Comparison of ENCODE assay signal across 14 mouse cellular contexts in the genomic region with DNA sequence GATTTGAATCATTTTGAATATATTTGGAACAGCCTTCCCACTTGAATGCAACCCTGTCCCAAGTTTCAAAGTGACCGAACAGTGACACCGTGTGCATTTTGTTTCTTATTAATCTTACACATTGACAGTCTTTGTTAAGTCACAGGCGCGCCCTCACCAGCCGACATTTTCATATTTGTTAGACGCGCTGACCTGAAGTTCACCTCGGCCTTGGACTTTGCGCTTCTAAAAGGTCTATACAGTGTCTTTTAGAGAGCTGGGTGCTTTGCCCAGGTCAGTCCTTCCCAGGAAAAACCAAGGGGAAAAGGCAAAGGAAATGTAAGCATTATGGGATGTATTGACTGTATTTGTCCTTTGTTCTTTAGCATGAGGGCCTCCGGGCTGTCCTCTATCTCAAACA. TPM values are rescaled to one million over a fixed set of nuclear protein-coding genes. Genes with fewer than 3 reads are reported as not detected.
DNase-seq lines count a peak whose midpoint lies in the region; ATAC-seq lines count a peak whose summit lies in the region.
"Had no signal": no experiment of that assay in that cellular context is flagged by ENCODE, and none has a peak within 500 bp of the region (broad histone marks: within the 10 kb centered on the region; RNA-seq: fewer than 3 reads in every experiment).

No protein-coding gene starts in this region.

- no peak overlapping the region for H3K4me2 ChIP-seq in kidney, embryonic 16.5 days (replicated peaks; ENCODE audit: low read depth, low read length)
- H3K4me2 ChIP-seq in hindbrain, embryonic 13.5 days, result peak overlapping the region; percentile 64
- H3K4me2 ChIP-seq in kidney, embryonic 14.5 days (replicated peaks; ENCODE audit: low read depth, low read length), result no peak overlapping the region; the same call in 1 of the 2 replicates
- peak overlapping the region; percentile 97 for H3K4me2 ChIP-seq in neural tube, embryonic 13.5 days

- H3K27ac ChIP-seq in kidney, embryonic 16.5 days (ENCODE audit: low read length), result no peak overlapping the region
- peak overlapping the region; percentile 96 for H3K27ac ChIP-seq in hindbrain, embryonic 13.5 days
- peak overlapping the region; percentile 32; the same call in 1 of the 2 replicates for H3K27ac ChIP-seq in kidney, embryonic 14.5 days (ENCODE audit: low read depth, low read length)
- peak overlapping the region; percentile 100 for H3K27ac ChIP-seq in neural tube, embryonic 13.5 days (replicated peaks)
- no peak overlapping the region for H3K27ac ChIP-seq in heart, embryonic 10.5 days
- H3K27ac ChIP-seq: liver, embryonic 14.5 days had no signal

- 25% methylated on average over 10 of the region's 10 CpGs for WGBS in kidney, embryonic 16.5 days
- WGBS in hindbrain, embryonic 13.5 days, result 3% methylated on average over 10 of the region's 10 CpGs
- WGBS in kidney, embryonic 14.5 days, result 20% methylated on average over 10 of the region's 10 CpGs
- WGBS in neural tube, embryonic 13.5 days, result 9% methylated on average over 10 of the region's 10 CpGs
- WGBS in heart, embryonic 10.5 days, result 2% methylated on average over 10 of the region's 10 CpGs

- no peak overlapping the region for H3K4me3 ChIP-seq in kidney, embryonic 16.5 days (ENCODE audit: low read length)
- peak overlapping the region; percentile 23 for H3K4me3 ChIP-seq in hindbrain, embryonic 13.5 days
- H3K4me3 ChIP-seq in kidney, embryonic 14.5 days (ENCODE audit: low read length), result no peak overlapping the region
- peak overlapping the region; percentile 65 for H3K4me3 ChIP-seq in neural tube, embryonic 13.5 days
- no peak overlapping the region for H3K4me3 ChIP-seq in heart, embryonic 10.5 days
- H3K4me3 ChIP-seq: erythroblast, embryonic 14.5 days had no signal

- H3K9ac ChIP-seq in kidney, embryonic 16.5 days (replicated peaks; ENCODE audit: low read length), result no peak overlapping the region
- peak overlapping the region; percentile 64 for H3K9ac ChIP-seq in hindbrain, embryonic 13.5 days
- H3K9ac ChIP-seq in kidney, embryonic 14.5 days (ENCODE audit: low read depth, low read length), result no peak overlapping the region; the same call in 1 of the 2 replicates
- H3K9ac ChIP-seq in neural tube, embryonic 13.5 days, result peak overlapping the region; percentile 71
- H3K9ac ChIP-seq: liver, embryonic 14.5 days had no signal

- peak; percentile 52 for DNase-seq in kidney, adult 11 months
- DNase-seq in heart, embryonic 10.5 days (ENCODE audit: low spot score), result no peak
- no peak for DNase-seq in spleen, postnatal 10 days (ENCODE audit: low spot score in 2 of 2)
- no peak for DNase-seq in cerebellum, postnatal 36 days
- DNase-seq: adrenal gland, adult 2 months; heart, postnatal 36 days; right cerebral cortex, adult 18-20 months; thymus, postnatal 25 days had no signal

- no peaks in the 10 kb centered on the region for H3K36me3 ChIP-seq in kidney, embryonic 16.5 days (ENCODE audit: insufficient read depth, low read length)
- H3K36me3 ChIP-seq in hindbrain, embryonic 13.5 days, result no peaks in the 10 kb centered on the region
- peaks cover 5% of the 10 kb centered on the region; the same call in 1 of the 2 replicates for H3K36me3 ChIP-seq in kidney, embryonic 14.5 days (ENCODE audit: control insufficient read depth, insufficient read depth, low read length)
- H3K36me3 ChIP-seq in neural tube, embryonic 13.5 days, result peaks cover 10% of the 10 kb centered on the region
- H3K36me3 ChIP-seq in heart, embryonic 10.5 days, result no peaks in the 10 kb centered on the region

- no peak for ATAC-seq in kidney, embryonic 16.5 days (ENCODE audit: low FRiP score, low TSS enrichment)
- no peak for ATAC-seq in hindbrain, embryonic 13.5 days (ENCODE audit: low FRiP score)
- no peak for ATAC-seq in kidney, embryonic 14.5 days (ENCODE audit: low FRiP score, low TSS enrichment)
- ATAC-seq in neural tube, embryonic 13.5 days (ENCODE audit: low read depth), result no peak

- H3K4me1 ChIP-seq in kidney, embryonic 16.5 days (ENCODE audit: insufficient read depth, low read length), result peaks cover 88% of the 10 kb centered on the region
- H3K4me1 ChIP-seq in hindbrain, embryonic 13.5 days (replicated peaks), result peaks cover 34% of the 10 kb centered on the region
- H3K4me1 ChIP-seq in kidney, embryonic 14.5 days (ENCODE audit: control insufficient read depth, insufficient read depth, low read length), result peaks cover 65% of the 10 kb centered on the region
- peaks cover 95% of the 10 kb centered on the region for H3K4me1 ChIP-seq in neural tube, embryonic 13.5 days (replicated peaks)
- peaks cover 15% of the 10 kb centered on the region for H3K4me1 ChIP-seq in heart, embryonic 10.5 days

- H3K9me3 ChIP-seq in kidney, embryonic 16.5 days (ENCODE audit: low read length), result no peaks in the 10 kb centered on the region
- no peaks in the 10 kb centered on the region for H3K9me3 ChIP-seq in hindbrain, embryonic 13.5 days
- H3K9me3 ChIP-seq in kidney, embryonic 14.5 days (ENCODE audit: control insufficient read depth, low read length), result no peaks in the 10 kb centered on the region
- no peaks in the 10 kb centered on the region for H3K9me3 ChIP-seq in neural tube, embryonic 13.5 days
- no peaks in the 10 kb centered on the region for H3K9me3 ChIP-seq in heart, embryonic 10.5 days

- no peaks in the 10 kb centered on the region for H3K27me3 ChIP-seq in kidney, embryonic 16.5 days (ENCODE audit: insufficient read depth, low read length)
- H3K27me3 ChIP-seq in hindbrain, embryonic 13.5 days, result peaks cover 96% of the 10 kb centered on the region
- no peaks in the 10 kb centered on the region for H3K27me3 ChIP-seq in kidney, embryonic 14.5 days (ENCODE audit: control insufficient read depth, insufficient read depth, low read length)
- no peaks in the 10 kb centered on the region for H3K27me3 ChIP-seq in neural tube, embryonic 13.5 days
- H3K27me3 ChIP-seq in heart, embryonic 10.5 days (ENCODE audit: insufficient read depth, poor library complexity, severe bottlenecking), result peaks cover 100% of the 10 kb centered on the region

RNA-seq across cellular contexts. Expression of a gene that starts 3.1 kb away (rescaled TPM):
- 1.2 and 1.4 TPM in 2 replicates for polyA plus RNA-seq in kidney, embryonic 16.5 days (2015; fragmentation: Nextera tagmentation; extraction: Ambion mirVana)
- 14.5 and 14.8 TPM in 2 replicates for polyA plus RNA-seq in hindbrain, embryonic 13.5 days (2015; fragmentation: Nextera tagmentation; extraction: Ambion mirVana)
- polyA plus RNA-seq in kidney, embryonic 14.5 days (2014; fragmentation: Nextera tagmentation; extraction: Ambion mirVana), result 3.1 and 3.6 TPM in 2 replicates
- polyA plus RNA-seq in neural tube, embryonic 13.5 days (2015; fragmentation: Nextera tagmentation; extraction: Ambion mirVana), result 5.7 and 5.8 TPM in 2 replicates
- 0.17 and 1.4 TPM in 2 replicates for polyA plus RNA-seq in heart, embryonic 10.5 days (2016; fragmentation: Nextera tagmentation; extraction: Ambion mirVana)
- polyA plus RNA-seq: erythroblast, embryonic 14.5 days had no signal

RNA-seq across cellular contexts. Expression of a gene that starts 9.7 kb away (rescaled TPM):
- 9.0 and 9.5 TPM in 2 replicates for polyA plus RNA-seq in kidney, embryonic 16.5 days (2015; fragmentation: Nextera tagmentation; extraction: Ambion mirVana)
- polyA plus RNA-seq in hindbrain, embryonic 13.5 days (2015; fragmentation: Nextera tagmentation; extraction: Ambion mirVana), result 116 and 150 TPM in 2 replicates
- 15.7 and 16.6 TPM in 2 replicates for polyA plus RNA-seq in kidney, embryonic 14.5 days (2014; fragmentation: Nextera tagmentation; extraction: Ambion mirVana)
- polyA plus RNA-seq in neural tube, embryonic 13.5 days (2015; fragmentation: Nextera tagmentation; extraction: Ambion mirVana), result 44.7 and 66.8 TPM in 2 replicates
- polyA plus RNA-seq in heart, embryonic 10.5 days (2016; fragmentation: Nextera tagmentation; extraction: Ambion mirVana), result 0.58 and 6.0 TPM in 2 replicates
- polyA plus RNA-seq: erythroblast, embryonic 14.5 days had no signal

RNA-seq across cellular contexts. Expression of a gene that starts 13.8 kb away (rescaled TPM):
- 2.9 and 3.8 TPM in 2 replicates for polyA plus RNA-seq in kidney, embryonic 16.5 days (2015; fragmentation: Nextera tagmentation; extraction: Ambion mirVana)
- 16.3 and 28.0 TPM in 2 replicates for polyA plus RNA-seq in hindbrain, embryonic 13.5 days (2015; fragmentation: Nextera tagmentation; extraction: Ambion mirVana)
- polyA plus RNA-seq in kidney, embryonic 14.5 days (2014; fragmentation: Nextera tagmentation; extraction: Ambion mirVana), result 4.4 TPM in 2 replicates
- 20.3 and 25.8 TPM in 2 replicates for polyA plus RNA-seq in neural tube, embryonic 13.5 days (2015; fragmentation: Nextera tagmentation; extraction: Ambion mirVana)
- 0.30 TPM in 1 of 2 replicates, not detected in the other for polyA plus RNA-seq in heart, embryonic 10.5 days (2016; fragmentation: Nextera tagmentation; extraction: Ambion mirVana)
- polyA plus RNA-seq: erythroblast, embryonic 14.5 days; liver, embryonic 14.5 days had no signal

RNA-seq across cellular contexts. Expression of a gene that starts 17.4 kb away (rescaled TPM):
- 1.7 and 2.5 TPM in 2 replicates for polyA plus RNA-seq in kidney, embryonic 16.5 days (2015; fragmentation: Nextera tagmentation; extraction: Ambion mirVana)
- 7.6 and 8.3 TPM in 2 replicates for polyA plus RNA-seq in hindbrain, embryonic 13.5 days (2015; fragmentation: Nextera tagmentation; extraction: Ambion mirVana)
- polyA plus RNA-seq in kidney, embryonic 14.5 days (2014; fragmentation: Nextera tagmentation; extraction: Ambion mirVana), result 2.7 and 2.9 TPM in 2 replicates
- polyA plus RNA-seq in neural tube, embryonic 13.5 days (2015; fragmentation: Nextera tagmentation; extraction: Ambion mirVana), result 3.5 and 4.1 TPM in 2 replicates
- polyA plus RNA-seq in heart, embryonic 10.5 days (2016; fragmentation: Nextera tagmentation; extraction: Ambion mirVana), result 0.07 and 1.5 TPM in 2 replicates
- polyA plus RNA-seq: erythroblast, embryonic 14.5 days had no signal

RNA-seq across cellular contexts. Expression of a gene that starts 18.4 kb away (rescaled TPM):
- polyA plus RNA-seq in kidney, embryonic 16.5 days (2015; fragmentation: Nextera tagmentation; extraction: Ambion mirVana), result 8.2 and 10.8 TPM in 2 replicates
- 21.8 and 23.8 TPM in 2 replicates for polyA plus RNA-seq in hindbrain, embryonic 13.5 days (2015; fragmentation: Nextera tagmentation; extraction: Ambion mirVana)
- 9.7 and 13.6 TPM in 2 replicates for polyA plus RNA-seq in kidney, embryonic 14.5 days (2014; fragmentation: Nextera tagmentation; extraction: Ambion mirVana)
- 13.9 and 16.4 TPM in 2 replicates for polyA plus RNA-seq in neural tube, embryonic 13.5 days (2015; fragmentation: Nextera tagmentation; extraction: Ambion mirVana)
- 0.57 and 3.7 TPM in 2 replicates for polyA plus RNA-seq in heart, embryonic 10.5 days (2016; fragmentation: Nextera tagmentation; extraction: Ambion mirVana)
- polyA plus RNA-seq: erythroblast, embryonic 14.5 days had no signal

Comparison
In these comparisons a context has a peak if more than half of its experiments do, and no peak if none do; other contexts are left out.
1. H3K27ac ChIP-seq: peak in hindbrain, embryonic 13.5 days (single experiment), kidney, embryonic 14.5 days (single experiment) and neural tube, embryonic 13.5 days (single experiment); none in kidney, embryonic 16.5 days (single experiment) and heart, embryonic 10.5 days (single experiment).
2. H3K4me2 ChIP-seq: peak in hindbrain, embryonic 13.5 days (single experiment) and neural tube, embryonic 13.5 days (single experiment); none in kidney, embryonic 16.5 days (single experiment) and kidney, embryonic 14.5 days (single experiment).
3. H3K4me3 ChIP-seq: peak in hindbrain, embryonic 13.5 days (single experiment) and neural tube, embryonic 13.5 days (single experiment); none in kidney, embryonic 16.5 days (single experiment), kidney, embryonic 14.5 days (single experiment) and heart, embryonic 10.5 days (single experiment).
4. H3K9ac ChIP-seq: peak in hindbrain, embryonic 13.5 days (single experiment) and neural tube, embryonic 13.5 days (single experiment); none in kidney, embryonic 16.5 days (single experiment) and kidney, embryonic 14.5 days (single experiment).